16 mouse cellular contexts compared by ENCODE assay signal in the genomic region with DNA sequence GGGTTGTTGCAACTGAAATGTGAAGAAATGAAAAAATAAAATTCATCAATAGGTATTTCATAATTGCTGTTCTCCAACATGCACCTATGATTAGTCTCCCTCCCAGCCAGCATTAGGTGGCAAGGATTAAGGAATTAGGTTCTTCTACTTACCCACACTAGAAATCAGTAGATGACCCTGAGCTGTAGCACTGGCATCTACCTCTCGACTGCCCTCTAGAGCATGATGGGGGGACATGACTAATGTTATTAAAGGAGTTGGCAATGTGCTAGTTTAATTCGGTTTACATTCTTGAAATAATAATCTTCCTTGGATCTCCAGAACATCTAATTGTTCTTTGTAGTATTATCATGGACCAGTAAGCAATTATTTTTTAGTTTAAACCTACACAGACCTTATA.
DNase-seq lines count a peak whose midpoint lies in the region; TF ChIP-seq lines count a peak whose summit lies in the region.
"Had no signal": no experiment of that assay in that cellular context is flagged by ENCODE, and none has a peak within 500 bp of the region (broad histone marks: within the 10 kb centered on the region; RNA-seq: fewer than 3 reads in every experiment).

No protein-coding gene starts in this region.

- no peak overlapping the region for H3K27ac ChIP-seq in layer of hippocampus, adult 2 months
- H3K27ac ChIP-seq: hindbrain, embryonic 10.5 days; hindbrain, postnatal 0 days; limb, embryonic 15.5 days had no signal

- peak; percentile 57 for TF ChIP-seq CTCF in layer of hippocampus, adult 2 months (conservative IDR thresholded peaks at IDR 0.05)
- peak; percentile 17; the same call in 1 of the 2 replicates for TF ChIP-seq CTCF in brain, embryonic 14.5 days (IDR thresholded peaks at IDR 0.05; ENCODE audit: borderline replicate concordance, extremely low read depth, insufficient read depth, insufficient read length)

- DNase-seq in embryo, embryonic 10 days (ENCODE audit: low spot score) = peak; percentile 13
- DNase-seq in embryo, embryonic 9.5 days (ENCODE audit: extremely low spot score) = no peak
- no peak for DNase-seq in layer of hippocampus, adult 2 months (ENCODE audit: low spot score in 2 of 2)
- no peak for DNase-seq in layer of hippocampus, adult 9-11 months
- peak; percentile 7 for DNase-seq in ES-CJ7 (ENCODE audit: low read depth, low spot score)
- no peak for DNase-seq in brain, embryonic 14.5 days (ENCODE audit: low read depth)
- DNase-seq in cerebellum, adult 11 months = no peak
- DNase-seq: cerebellum, postnatal 14 days; kidney, adult 18-20 months; kidney, postnatal 14 days; liver, postnatal 0 days; lung, postnatal 4 days; right cerebral cortex, postnatal 4 days had no signal

- no peak for TF ChIP-seq POLR2A in brain, embryonic 14.5 days (IDR thresholded peaks at IDR 0.05; ENCODE audit: borderline replicate concordance, extremely low read depth, insufficient read depth, insufficient read length, poor library complexity, severe bottlenecking)

- H3K4me3 ChIP-seq in layer of hippocampus, adult 2 months = no peak overlapping the region
- H3K4me3 ChIP-seq: hindbrain, embryonic 10.5 days; limb, embryonic 15.5 days had no signal

Comparison
In these comparisons a context has a peak if more than half of its experiments do, and no peak if none do; other contexts are left out.
1. DNase-seq: peak in embryo, embryonic 10 days (single experiment) and ES-CJ7 (single experiment); none in embryo, embryonic 9.5 days (single experiment), layer of hippocampus, adult 2 months (0 of 2), layer of hippocampus, adult 9-11 months (single experiment), brain, embryonic 14.5 days (single experiment) and cerebellum, adult 11 months (single experiment).